Mouse (Mus musculus): Measurements from ENCODE around the gene Kcnq1. TPM values are rescaled to one million over a fixed set of nuclear protein-coding genes. Genes with fewer than 3 reads are reported as not detected.

Kcnq1 gene
- polyA plus RNA-seq, 1 experiment from 2014 or later = 0.48 TPM

DNA sequence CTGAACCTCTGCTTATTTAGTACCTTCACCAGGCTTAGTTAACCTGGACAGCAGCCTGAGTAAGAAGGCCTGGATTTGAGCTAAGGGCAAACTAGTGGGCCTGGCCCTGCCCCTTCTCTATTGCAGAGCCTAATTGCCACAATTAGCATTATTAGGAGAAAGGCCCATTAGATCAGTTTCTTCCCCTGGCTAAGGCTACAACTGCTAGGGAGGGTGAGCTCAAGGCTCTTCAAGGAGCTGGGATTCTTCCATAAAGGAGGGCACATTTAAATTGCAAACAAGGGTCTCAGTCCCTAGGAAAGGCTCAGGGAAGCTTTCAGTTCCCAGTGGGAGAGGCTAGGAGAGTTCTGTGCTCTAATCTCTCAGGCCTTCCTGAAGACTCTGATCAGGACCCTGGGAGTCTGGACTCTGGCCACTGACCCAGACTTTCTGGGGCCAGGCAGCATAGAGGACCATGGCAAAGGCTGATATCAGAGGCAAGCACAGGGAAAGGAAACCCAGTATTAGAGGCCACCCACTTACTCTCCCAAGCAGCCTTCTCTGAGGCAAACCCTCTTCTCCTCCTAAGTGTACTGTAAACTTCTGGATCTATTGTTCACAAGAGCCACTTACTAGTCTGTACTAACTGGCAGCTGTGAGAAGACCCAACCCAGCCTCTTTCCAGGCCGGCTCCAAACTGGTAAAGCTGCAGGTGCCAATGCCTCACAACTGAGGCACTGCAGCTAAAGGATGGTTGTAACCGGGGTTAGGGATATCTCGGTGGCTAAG, 183.1 kb downstream of the Kcnq1 start:
- H3K4me1 ChIP-seq = peaks cover 55% of the 10 kb centered on the region
- no peak overlapping the region for H3K9ac ChIP-seq
- no peak overlapping the region for H3K4me3 ChIP-seq
- H3K36me3 ChIP-seq (ENCODE audit: poor library complexity, severe bottlenecking) = no peaks in the 10 kb centered on the region
- ATAC-seq = peak; percentile 30; the same call in 1 of the 2 replicates
- H3K9me3 ChIP-seq (replicated peaks) = no peaks in the 10 kb centered on the region
- H3K27ac ChIP-seq = no peak overlapping the region
- no peak overlapping the region for H3K4me2 ChIP-seq
- WGBS = 64% methylated on average over 3 of the region's 3 CpGs
- peaks cover 41% of the 10 kb centered on the region for H3K27me3 ChIP-seq

DNA sequence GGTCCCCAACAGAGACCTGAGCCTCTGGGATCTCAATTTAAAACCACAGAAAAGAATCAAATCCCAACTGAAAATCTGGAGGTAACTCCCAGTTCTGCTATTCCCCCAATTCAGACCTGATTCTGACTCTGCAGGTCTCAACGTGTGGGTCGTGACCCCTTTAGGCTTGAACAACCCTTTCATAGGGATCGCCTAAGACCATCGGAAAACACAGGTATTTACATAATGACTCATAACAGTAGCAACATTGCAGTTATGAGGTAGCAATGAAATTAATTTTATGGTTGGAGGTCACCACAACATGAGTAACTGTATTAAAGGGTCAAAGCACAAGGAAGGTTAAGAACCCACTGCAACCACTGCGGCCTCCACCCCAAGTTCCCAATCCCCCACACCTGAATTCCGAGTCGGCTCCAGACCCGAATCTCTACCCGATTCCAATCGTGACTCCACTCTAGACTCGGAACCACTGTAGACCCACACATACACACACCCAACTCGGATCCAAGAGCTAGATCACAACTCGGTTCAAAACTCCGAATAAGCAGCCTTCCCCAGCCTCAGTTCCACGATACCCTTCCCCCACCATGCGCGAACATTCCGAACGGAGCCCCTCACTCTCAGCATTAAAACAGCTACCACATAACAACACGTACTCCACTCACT, 188.7 kb downstream of the Kcnq1 start:
- Histone ChIP-seq H3K27me3 (peaks cover 19% of the 10 kb centered on the region), H3K9me3 (replicated peaks) (peaks cover 18% of the 10 kb centered on the region; the same call in 1 of the 2 replicates), H3K4me2 (peak overlapping the region; percentile 64), H3K27ac (0 out of 2 replicates have a peak overlapping the region, but pooled peaks have one; percentile 8), H3K36me3 (ENCODE audit: poor library complexity, severe bottlenecking) (no peaks in the 10 kb centered on the region), H3K4me1 (peaks cover 17% of the 10 kb centered on the region), H3K9ac (peak overlapping the region; percentile 70), H3K4me3 (peak overlapping the region; percentile 57)
- 55% methylated on average over 20 of the region's 20 CpGs for WGBS
- ATAC-seq = no peak

DNA sequence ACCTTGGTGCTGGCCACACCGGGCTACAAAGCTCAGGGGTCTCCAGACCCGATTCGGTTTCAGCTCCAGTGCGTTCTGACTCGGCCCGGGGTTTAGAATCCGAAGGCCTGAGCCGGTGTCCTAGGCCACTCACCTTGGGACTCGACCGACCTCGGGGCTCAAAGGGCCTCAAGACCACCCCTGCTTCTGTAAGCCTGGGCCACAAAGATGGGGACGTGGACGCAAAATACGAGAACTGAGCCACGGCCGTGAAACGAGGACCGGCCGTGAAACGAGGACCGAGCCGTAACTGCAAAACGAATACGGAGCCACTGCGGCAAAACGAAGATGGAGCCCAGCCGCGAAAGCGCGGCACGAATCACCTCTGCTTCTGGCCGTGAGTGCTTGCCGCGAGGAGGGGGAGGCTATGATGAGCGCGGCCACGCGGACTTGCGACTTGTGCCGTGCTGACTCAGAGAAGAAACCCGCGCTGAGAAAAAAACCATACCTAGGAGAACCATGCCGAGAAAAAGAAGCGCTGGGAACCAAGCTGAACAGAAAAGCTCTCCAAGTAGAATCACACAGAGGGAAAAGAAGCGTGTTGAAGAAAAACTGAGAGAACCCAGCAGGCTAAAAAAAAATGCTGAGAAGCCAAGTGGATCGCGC, 189.3 kb downstream of the Kcnq1 start:
- H3K4me3 ChIP-seq = peak overlapping the region; percentile 57
- H3K4me1 ChIP-seq = peaks cover 16% of the 10 kb centered on the region
- ATAC-seq = no peak
- peaks cover 18% of the 10 kb centered on the region; the same call in 1 of the 2 replicates for H3K9me3 ChIP-seq (replicated peaks)
- H3K9ac ChIP-seq = peak overlapping the region; percentile 70
- 48% methylated on average over 47 of the region's 47 CpGs for WGBS
- peak overlapping the region; percentile 57 for H3K27ac ChIP-seq
- peaks cover 14% of the 10 kb centered on the region for H3K27me3 ChIP-seq
- H3K36me3 ChIP-seq (ENCODE audit: poor library complexity, severe bottlenecking) = no peaks in the 10 kb centered on the region
- H3K4me2 ChIP-seq = peak overlapping the region; percentile 64

DNA sequence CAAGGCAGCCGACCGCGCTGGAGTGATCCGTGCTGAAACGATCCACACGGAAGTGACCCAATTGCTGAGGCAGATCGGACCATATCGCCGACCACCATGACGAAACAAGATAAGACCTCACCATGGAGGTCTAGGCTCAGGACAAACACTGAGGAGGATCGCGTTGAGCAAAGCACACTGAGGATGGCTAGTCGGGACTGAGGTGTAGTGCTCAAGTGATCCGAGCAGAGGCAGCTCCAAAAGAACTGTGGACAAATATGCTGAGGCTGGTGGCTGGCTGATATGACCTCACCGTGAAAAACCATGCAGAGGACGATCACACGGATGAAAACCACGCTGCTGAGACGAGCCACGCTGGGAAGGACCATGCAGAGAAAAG, 189.8 kb downstream of the Kcnq1 start:
- Histone ChIP-seq H3K27ac (peak overlapping the region; percentile 57), H3K4me1 (peaks cover 15% of the 10 kb centered on the region), H3K36me3 (ENCODE audit: poor library complexity, severe bottlenecking) (no peaks in the 10 kb centered on the region), H3K4me2 (peak overlapping the region; percentile 64), H3K9ac (peak overlapping the region; percentile 70), H3K4me3 (peak overlapping the region; percentile 57), H3K9me3 (replicated peaks) (peaks cover 18% of the 10 kb centered on the region; the same call in 1 of the 2 replicates), H3K27me3 (peaks cover 10% of the 10 kb centered on the region)
- WGBS = 41% methylated on average over 20 of the region's 20 CpGs
- ATAC-seq = peak; percentile 28

DNA sequence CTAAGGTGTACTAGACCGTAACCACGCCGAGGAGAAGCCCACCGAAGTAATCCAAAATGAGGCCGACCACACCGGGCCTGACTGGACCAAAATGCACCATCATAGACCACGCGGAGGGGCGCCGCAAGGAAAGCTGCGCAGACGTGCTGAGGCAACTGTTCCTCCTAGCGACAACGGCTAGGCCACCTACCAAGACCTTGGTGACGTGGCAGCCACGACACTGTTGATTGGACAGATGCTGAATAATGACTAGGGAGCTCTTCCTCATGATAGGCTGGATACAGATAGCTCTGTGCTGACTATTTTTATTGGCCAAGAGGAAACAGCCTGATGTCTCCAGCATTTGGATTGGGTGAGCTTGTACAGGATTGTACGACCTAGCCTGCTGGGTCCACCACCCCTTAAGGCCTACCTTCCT, 190.2 kb downstream of the Kcnq1 start:
- 57% methylated on average over 17 of the region's 17 CpGs for WGBS
- H3K36me3 ChIP-seq (ENCODE audit: poor library complexity, severe bottlenecking) = no peaks in the 10 kb centered on the region
- peak; percentile 98 for ATAC-seq

DNA sequence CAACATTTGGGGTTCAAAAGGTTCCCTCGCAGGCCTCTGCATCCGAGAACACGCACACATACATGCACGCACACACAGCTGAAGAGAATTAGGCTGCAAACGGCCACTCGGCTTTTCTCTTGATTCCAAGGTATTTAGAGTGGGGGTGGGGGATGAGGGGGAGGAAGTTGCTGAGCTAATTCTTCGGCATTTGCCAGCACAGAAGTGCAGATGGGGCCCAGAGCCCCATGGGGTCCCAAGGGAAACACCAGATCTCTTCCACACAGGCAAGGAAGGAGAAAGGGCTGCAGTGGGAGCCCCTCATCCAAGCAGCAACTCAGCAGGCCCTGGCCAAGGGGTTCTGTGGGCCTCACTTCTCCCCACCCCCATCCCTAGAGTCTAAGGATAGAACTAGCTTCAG, 193.9 kb downstream of the Kcnq1 start:
- peaks cover 16% of the 10 kb centered on the region; the same call in 1 of the 2 replicates for H3K9me3 ChIP-seq (replicated peaks)
- no peak overlapping the region for H3K4me2 ChIP-seq
- H3K4me1 ChIP-seq = peaks cover 6% of the 10 kb centered on the region; the same call in 1 of the 2 replicates
- H3K36me3 ChIP-seq (ENCODE audit: poor library complexity, severe bottlenecking) = no peaks in the 10 kb centered on the region
- no peak for ATAC-seq
- H3K4me3 ChIP-seq = no peak overlapping the region
- 52% methylated on average over 7 of the region's 7 CpGs for WGBS
- 0 out of 2 replicates have a peak, but pooled peaks cover 9% of the 10 kb centered on the region for H3K27me3 ChIP-seq
- H3K9ac ChIP-seq = no peak overlapping the region
- no peak overlapping the region for H3K27ac ChIP-seq

More for the DNA sequence above, 190.2 kb downstream of the Kcnq1 start:
- Histone ChIP-seq H3K27ac (peak overlapping the region; percentile 57), H3K4me3 (peak overlapping the region; percentile 57), H3K9me3 (replicated peaks) (peaks cover 18% of the 10 kb centered on the region; the same call in 1 of the 2 replicates), H3K9ac (peak overlapping the region; percentile 70), H3K4me2 (peak overlapping the region; percentile 64), H3K4me1 (peaks cover 15% of the 10 kb centered on the region), H3K27me3 (peaks cover 6% of the 10 kb centered on the region)

DNA sequence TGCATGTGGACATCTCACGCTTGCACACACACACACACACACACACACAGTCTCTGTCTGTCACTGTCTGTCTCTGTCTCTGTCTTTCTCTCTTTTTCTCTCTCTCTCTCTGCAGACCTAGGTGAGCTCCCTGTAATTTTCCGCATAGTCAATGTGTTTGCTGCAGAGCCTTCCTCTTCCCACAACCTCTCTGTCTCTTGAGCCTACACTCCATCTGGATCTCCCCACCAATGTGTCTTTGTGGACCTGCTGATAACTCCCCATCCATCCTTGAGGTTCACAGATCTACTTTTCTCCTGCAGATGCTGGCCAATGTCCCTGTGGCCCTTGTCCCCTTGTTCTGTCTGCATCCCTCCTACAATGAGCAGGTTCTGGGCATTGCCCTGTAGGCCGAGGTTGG, 194.5 kb downstream of the Kcnq1 start:
- no peak overlapping the region for H3K4me2 ChIP-seq
- H3K4me1 ChIP-seq = peaks cover 6% of the 10 kb centered on the region; the same call in 1 of the 2 replicates
- H3K27me3 ChIP-seq = 0 out of 2 replicates have a peak, but pooled peaks cover 11% of the 10 kb centered on the region
- WGBS = 92% methylated on average over 3 of the region's 3 CpGs
- no peak overlapping the region for H3K27ac ChIP-seq
- H3K36me3 ChIP-seq (ENCODE audit: poor library complexity, severe bottlenecking) = no peaks in the 10 kb centered on the region
- no peak for ATAC-seq
- H3K9me3 ChIP-seq (replicated peaks) = peaks cover 10% of the 10 kb centered on the region; the same call in 1 of the 2 replicates
- no peak overlapping the region for H3K4me3 ChIP-seq
- H3K9ac ChIP-seq = no peak overlapping the region

DNA sequence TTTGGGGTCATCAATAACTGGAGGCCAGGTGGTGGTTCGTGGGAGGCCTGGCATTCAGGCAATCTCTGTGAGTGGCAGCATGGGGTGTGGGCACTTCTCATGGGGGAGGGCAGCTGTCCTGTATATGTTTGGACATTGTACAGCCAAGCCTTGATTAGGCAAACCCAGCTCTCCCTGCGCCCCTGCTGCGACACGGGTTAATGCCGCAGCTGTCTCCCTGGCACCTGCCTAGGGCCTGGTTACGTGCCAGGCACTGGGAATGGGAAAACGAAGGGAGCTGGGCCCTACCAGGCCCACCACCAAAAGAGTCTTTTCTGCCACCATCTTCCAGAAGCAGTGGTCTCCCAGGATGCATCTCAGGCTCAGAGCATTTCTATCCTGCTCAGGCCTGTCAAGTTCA, 196.0 kb downstream of the Kcnq1 start:
- Histone ChIP-seq H3K4me1 (peaks cover 6% of the 10 kb centered on the region; the same call in 1 of the 2 replicates), H3K36me3 (ENCODE audit: poor library complexity, severe bottlenecking) (no peaks in the 10 kb centered on the region), H3K27me3 (0 out of 2 replicates have a peak, but pooled peaks cover 11% of the 10 kb centered on the region), H3K4me2 (no peak overlapping the region), H3K4me3 (no peak overlapping the region), H3K9me3 (replicated peaks) (no peaks in the 10 kb centered on the region), H3K27ac (no peak overlapping the region), H3K9ac (no peak overlapping the region)
- 76% methylated on average over 7 of the region's 7 CpGs for WGBS
- no peak for ATAC-seq

DNA sequence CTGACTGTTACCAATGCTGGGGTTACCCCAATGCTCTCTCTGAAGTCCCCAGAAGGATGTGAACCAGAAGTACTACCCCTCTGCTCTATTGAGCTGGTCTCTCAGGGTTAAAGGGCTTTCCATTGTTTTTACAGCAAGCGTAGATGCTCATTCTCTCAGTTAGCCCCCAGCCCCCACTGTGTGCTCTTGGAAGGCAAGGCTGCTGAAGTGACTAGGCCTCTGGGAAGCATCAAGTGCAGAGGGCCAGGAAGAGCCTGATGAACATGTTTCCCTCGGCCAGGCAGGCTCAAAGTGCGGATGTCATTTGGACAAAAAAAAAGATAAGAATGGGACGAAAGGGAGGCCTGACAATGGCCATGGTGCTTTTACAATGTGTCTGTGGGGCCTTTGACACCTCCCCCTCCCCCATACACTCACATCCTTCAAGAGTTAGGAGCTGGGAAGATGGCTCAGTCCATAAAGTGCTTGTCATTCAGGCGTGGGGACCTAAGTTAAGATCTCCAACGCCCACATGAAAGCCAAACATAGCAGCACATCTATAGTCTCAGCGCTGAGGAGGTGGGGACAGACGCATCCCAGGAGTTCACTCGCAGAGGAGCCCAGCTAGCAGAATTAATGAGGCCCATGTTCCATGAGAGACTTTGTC, 196.6 kb downstream of the Kcnq1 start:
- no peak for ATAC-seq
- H3K4me2 ChIP-seq = no peak overlapping the region
- H3K27ac ChIP-seq = no peak overlapping the region
- peaks cover 6% of the 10 kb centered on the region; the same call in 1 of the 2 replicates for H3K4me1 ChIP-seq
- H3K9ac ChIP-seq = no peak overlapping the region
- 69% methylated on average over 9 of the region's 9 CpGs for WGBS
- H3K9me3 ChIP-seq (replicated peaks) = no peaks in the 10 kb centered on the region
- no peak overlapping the region for H3K4me3 ChIP-seq
- 0 out of 2 replicates have a peak, but pooled peaks cover 11% of the 10 kb centered on the region for H3K27me3 ChIP-seq
- H3K36me3 ChIP-seq (ENCODE audit: poor library complexity, severe bottlenecking) = no peaks in the 10 kb centered on the region

DNA sequence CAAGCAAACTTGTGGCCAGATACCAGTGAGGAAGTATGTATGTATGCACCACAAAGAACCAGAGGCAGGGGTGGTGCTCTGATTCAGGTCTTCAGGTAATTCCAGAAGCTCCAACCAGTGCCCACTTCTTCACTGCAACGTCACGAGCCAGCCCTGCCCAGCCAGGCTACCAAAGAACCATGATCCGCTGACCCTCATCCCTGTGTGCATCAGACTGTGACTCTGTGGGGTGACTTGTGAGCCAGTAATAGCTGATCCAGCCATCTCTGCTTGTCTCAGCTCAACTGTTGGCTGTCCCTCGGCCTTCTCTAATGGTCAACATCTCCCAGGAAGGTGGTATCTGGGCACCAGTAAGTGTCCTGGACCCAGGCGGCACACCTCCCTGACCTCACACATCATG, 197.4 kb downstream of the Kcnq1 start:
- Histone ChIP-seq H3K4me2 (no peak overlapping the region), H3K27me3 (0 out of 2 replicates have a peak, but pooled peaks cover 11% of the 10 kb centered on the region), H3K27ac (no peak overlapping the region), H3K36me3 (ENCODE audit: poor library complexity, severe bottlenecking) (no peaks in the 10 kb centered on the region), H3K4me1 (peaks cover 6% of the 10 kb centered on the region; the same call in 1 of the 2 replicates), H3K9me3 (replicated peaks) (no peaks in the 10 kb centered on the region), H3K9ac (no peak overlapping the region), H3K4me3 (no peak overlapping the region)
- no peak for ATAC-seq
- 92% methylated on average over 5 of the region's 5 CpGs for WGBS

DNA sequence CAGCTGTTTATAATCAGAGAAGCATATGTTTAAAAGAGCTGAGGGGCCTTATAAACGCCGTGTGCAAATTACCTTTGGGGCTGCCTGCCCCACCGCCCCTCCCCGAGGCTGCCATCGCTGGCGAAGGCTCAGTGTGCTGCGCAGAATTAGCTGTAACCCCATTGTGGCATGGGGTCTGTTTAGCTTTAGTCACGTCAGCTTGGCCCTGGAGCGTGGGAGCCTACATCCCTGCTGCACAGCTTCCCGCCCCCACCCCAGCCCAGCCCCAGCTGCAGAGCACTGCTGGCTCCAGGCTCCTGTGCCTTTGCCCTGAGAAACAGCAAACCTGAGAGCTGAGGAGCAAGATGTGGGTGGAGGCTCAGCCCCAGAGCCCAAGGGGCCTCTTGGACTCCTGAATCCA, 199.6 kb downstream of the Kcnq1 start:
- no peaks in the 10 kb centered on the region for H3K9me3 ChIP-seq (replicated peaks)
- WGBS = 52% methylated on average over 10 of the region's 10 CpGs
- H3K36me3 ChIP-seq (ENCODE audit: poor library complexity, severe bottlenecking) = no peaks in the 10 kb centered on the region
- H3K4me1 ChIP-seq = no peaks in the 10 kb centered on the region
- ATAC-seq = no peak
- no peak overlapping the region for H3K27ac ChIP-seq
- no peak overlapping the region for H3K9ac ChIP-seq
- no peak overlapping the region for H3K4me3 ChIP-seq
- 0 out of 2 replicates have a peak, but pooled peaks cover 11% of the 10 kb centered on the region for H3K27me3 ChIP-seq
- no peak overlapping the region for H3K4me2 ChIP-seq
